Mouse (Mus musculus) E14TG2a.4 (cell line): Measurements from ENCODE around the gene Agpat2.

Source experiments
- H3K27me3 ChIP-seq: 2 replicates; pipeline ENCODE4 v1.6.1; 2014; ENCODE audit warnings: low read length, control low read depth; ENCODE audit not compliant: insufficient read depth
- H3K36me3 ChIP-seq: 2 replicates; pipeline ENCODE4 v1.6.1; 2014; ENCODE audit warnings: low read length, control low read depth; ENCODE audit not compliant: insufficient read depth
- H3K4me1 ChIP-seq: replicated peaks from 2 replicates; pipeline ENCODE4 v1.6.1; 2014; ENCODE audit warnings: low read depth, low read length, control low read depth
- H3K4me3 ChIP-seq: replicated peaks from 2 replicates; pipeline ENCODE4 v1.5.1; 2014; ENCODE audit warnings: mild to moderate bottlenecking, low read length
- H3K9me3 ChIP-seq: 2 replicates; pipeline ENCODE4 v1.6.1; 2014; ENCODE audit warnings: low read length, control low read depth
- CTCF ChIP-seq: conservative IDR thresholded peaks from 2 replicates; pipeline ENCODE4 v1.5.1; 2014; ENCODE audit warnings: low read length
- NANOG ChIP-seq: IDR thresholded peaks from 2 replicates; pipeline ENCODE4 v1.6.1; 2014; ENCODE audit warnings: borderline replicate concordance, low read length, mixed read lengths
- POU5F1 ChIP-seq: IDR thresholded peaks from 2 replicates; pipeline ENCODE4 v1.6.1; 2014; ENCODE audit warnings: low read length, borderline replicate concordance

Agpat2 gene

DNA sequence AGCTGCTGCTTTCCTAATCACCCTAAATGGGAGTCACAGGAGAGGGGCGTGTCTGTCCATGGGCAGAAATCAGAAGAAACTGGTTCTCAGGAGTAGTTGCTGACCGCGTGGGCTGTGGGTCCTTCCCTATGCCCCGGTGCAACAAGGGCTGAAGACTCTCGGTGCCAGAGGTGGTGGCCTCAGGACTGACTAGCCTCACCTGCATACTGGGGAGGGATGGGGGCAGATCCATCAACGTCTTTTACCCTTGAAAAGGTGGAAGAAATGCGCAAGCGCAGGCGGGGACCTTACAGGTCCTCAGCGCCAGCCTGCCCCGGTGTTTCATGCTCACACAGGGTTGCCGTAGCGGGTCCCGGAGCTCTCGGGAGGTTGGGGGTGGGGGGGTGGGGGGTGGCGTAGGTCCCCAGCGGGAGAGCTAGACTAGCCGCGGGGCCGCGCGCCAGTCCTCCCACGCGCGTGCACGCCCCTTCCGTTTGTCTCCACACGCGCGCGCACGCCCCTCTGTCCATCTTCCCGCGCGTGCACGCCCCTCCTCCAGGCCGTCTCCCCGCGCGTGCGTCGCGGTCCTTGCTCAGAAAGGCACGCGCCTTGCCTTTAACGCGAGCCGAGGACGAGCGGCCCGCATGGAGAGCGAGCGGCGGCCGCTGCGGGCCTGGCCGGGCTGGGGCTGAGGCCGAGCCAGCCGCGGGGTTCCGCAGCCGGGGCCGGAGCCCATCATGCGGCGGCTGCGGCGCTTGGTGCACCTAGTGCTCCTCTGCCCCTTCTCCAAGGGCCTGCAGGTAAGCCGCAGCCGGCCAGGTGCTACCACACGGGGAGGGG, 23.9 kb upstream of the Agpat2 start, which contains the start of gene Fam69b:
Gene Fam69b, plus strand, starts transcription at position 537 of the 819 bp plus-strand sequence.
- no peak for TF ChIP-seq CTCF
- TF ChIP-seq POU5F1 = no peak
- TF ChIP-seq NANOG = no peak
- no peaks in the 10 kb centered on the region for H3K9me3 ChIP-seq
- peaks cover 19% of the 10 kb centered on the region for H3K27me3 ChIP-seq
- H3K36me3 ChIP-seq = peaks cover 16% of the 10 kb centered on the region
- peak within 1 kb of the TSS; percentile 83 for H3K4me3 ChIP-seq
- H3K4me1 ChIP-seq = peaks cover 37% of the 10 kb centered on the region

DNA sequence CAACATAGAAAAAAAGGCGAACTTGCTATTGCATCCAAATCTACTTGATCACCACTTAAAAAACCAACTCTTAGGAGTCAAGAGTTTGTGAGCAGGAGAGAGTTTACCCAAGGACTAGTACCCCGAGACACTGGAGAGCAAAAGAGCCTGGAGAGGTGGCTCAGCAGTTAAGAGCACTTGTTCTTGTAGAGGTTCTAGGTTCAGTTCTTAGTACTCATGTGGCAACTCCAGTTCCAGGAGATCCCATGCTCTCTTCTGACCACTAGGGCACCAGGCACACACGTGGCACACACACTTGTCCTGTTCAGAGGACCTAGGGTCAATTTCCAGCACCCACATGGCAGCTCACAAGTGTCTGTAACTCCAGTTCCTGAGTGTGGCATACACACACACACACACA, 21.9 kb upstream of the Agpat2 start:
- peaks cover 19% of the 10 kb centered on the region for H3K27me3 ChIP-seq
- TF ChIP-seq CTCF (no peak), POU5F1 (no peak), NANOG (no peak)
- peaks cover 39% of the 10 kb centered on the region for H3K4me1 ChIP-seq
- no peaks in the 10 kb centered on the region for H3K9me3 ChIP-seq
- H3K36me3 ChIP-seq = peaks cover 4% of the 10 kb centered on the region
- no peak overlapping the region for H3K4me3 ChIP-seq

- no peaks in the 10 kb centered on the region for H3K36me3 ChIP-seq
- H3K27me3 ChIP-seq = peaks cover 19% of the 10 kb centered on the region
- TF ChIP-seq CTCF (no peak), NANOG (no peak)
- H3K4me3 ChIP-seq = no peak overlapping the region
- no peaks in the 10 kb centered on the region for H3K9me3 ChIP-seq
- H3K4me1 ChIP-seq = peaks cover 44% of the 10 kb centered on the region
Observed at GRCm38 (mm10) chr2:26625419-26625818, 21.2 kb upstream of the Agpat2 start.

GRCm38 (mm10) chr2:26622984-26623383, 18.8 kb upstream of the Agpat2 start:
- peaks cover 9% of the 10 kb centered on the region for H3K27me3 ChIP-seq
- H3K4me1 ChIP-seq = peaks cover 53% of the 10 kb centered on the region
- TF ChIP-seq CTCF (no peak), NANOG (no peak), POU5F1 (no peak)
- no peak overlapping the region for H3K4me3 ChIP-seq
- H3K9me3 ChIP-seq = no peaks in the 10 kb centered on the region
- no peaks in the 10 kb centered on the region for H3K36me3 ChIP-seq

- Histone ChIP-seq H3K4me1 (peaks cover 59% of the 10 kb centered on the region), H3K27me3 (no peaks in the 10 kb centered on the region), H3K4me3 (no peak overlapping the region), H3K36me3 (no peaks in the 10 kb centered on the region), H3K9me3 (no peaks in the 10 kb centered on the region)
- TF ChIP-seq NANOG (no peak), POU5F1 (no peak), CTCF (no peak)
Observed at GRCm38 (mm10) chr2:26621246-26621645, 17.0 kb upstream of the Agpat2 start.

GRCm38 (mm10) chr2:26617928-26618327, 13.7 kb upstream of the Agpat2 start:
- H3K4me3 ChIP-seq = peak overlapping the region; percentile 41; the same call in 1 of the 2 replicates
- H3K9me3 ChIP-seq = no peaks in the 10 kb centered on the region
- peaks cover 81% of the 10 kb centered on the region for H3K4me1 ChIP-seq
- H3K36me3 ChIP-seq = no peaks in the 10 kb centered on the region
- H3K27me3 ChIP-seq = no peaks in the 10 kb centered on the region
- TF ChIP-seq NANOG = no peak
- TF ChIP-seq CTCF = no peak
- TF ChIP-seq POU5F1 = no peak

GRCm38 (mm10) chr2:26617331-26617730, 13.1 kb upstream of the Agpat2 start:
- H3K27me3 ChIP-seq = no peaks in the 10 kb centered on the region
- H3K4me3 ChIP-seq = no peak overlapping the region
- H3K36me3 ChIP-seq = no peaks in the 10 kb centered on the region
- no peaks in the 10 kb centered on the region for H3K9me3 ChIP-seq
- TF ChIP-seq POU5F1 = no peak
- no peak for TF ChIP-seq NANOG
- no peak for TF ChIP-seq CTCF
- H3K4me1 ChIP-seq = peaks cover 81% of the 10 kb centered on the region

DNA sequence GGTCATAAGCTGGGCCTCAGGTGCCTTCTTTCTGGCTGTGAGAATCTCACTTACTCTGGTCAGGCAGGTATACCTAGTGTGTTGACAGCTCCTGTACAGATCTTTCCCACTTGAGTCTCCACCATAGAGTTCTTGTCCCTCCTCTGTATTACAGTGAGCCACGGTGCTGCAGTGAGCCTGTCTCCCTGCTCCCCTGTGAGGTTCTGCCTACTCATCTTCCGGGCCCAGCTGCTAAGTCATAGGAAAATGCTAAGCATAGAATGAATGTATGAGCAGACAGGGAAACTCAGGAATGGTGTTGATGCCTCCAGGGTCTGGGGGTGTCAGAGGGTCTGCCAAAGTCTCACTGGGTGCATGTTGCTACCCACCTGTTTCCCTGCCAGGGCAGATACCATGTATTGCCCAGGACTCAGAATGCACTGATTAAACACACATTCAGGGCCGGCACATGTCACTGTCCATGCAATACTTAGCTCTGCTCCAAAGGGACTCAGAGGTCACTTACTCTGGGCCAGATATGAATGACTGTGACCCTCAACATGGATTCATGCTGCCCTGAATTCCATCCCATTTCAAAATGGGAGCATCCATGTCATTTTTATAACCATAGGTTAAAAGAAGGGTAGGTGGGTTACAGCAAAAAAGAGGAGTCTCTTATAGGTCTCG, 11.4 kb upstream of the Agpat2 start:
- Histone ChIP-seq H3K36me3 (no peaks in the 10 kb centered on the region), H3K27me3 (no peaks in the 10 kb centered on the region), H3K4me3 (no peak overlapping the region), H3K4me1 (peaks cover 82% of the 10 kb centered on the region), H3K9me3 (no peaks in the 10 kb centered on the region)
- TF ChIP-seq CTCF (no peak), NANOG (no peak), POU5F1 (no peak)
